Mouse (Mus musculus) small intestine, adult 2 months (tissue): Measurements from ENCODE around the gene Rhof. TPM values are rescaled to one million over a fixed set of nuclear protein-coding genes. Genes with fewer than 3 reads are reported as not detected.

Experiments used
- H3K27ac ChIP-seq: fragments of 200-500 bp; 2 replicates; pipeline ENCODE4 v1.5.1; 2012; ENCODE audit warnings: low read depth, low read length, control low read depth, inconsistent platforms; ENCODE audit not compliant: insufficient read depth
- H3K27me3 ChIP-seq: fragments of 200-500 bp; 2 replicates; pipeline ENCODE4 v1.6.1; 2012; ENCODE audit warnings: mild to moderate bottlenecking, moderate library complexity, low read length, inconsistent platforms; ENCODE audit not compliant: control insufficient read depth, insufficient read depth
- H3K36me3 ChIP-seq: fragments of 200-500 bp; 2 replicates; pipeline ENCODE4 v1.6.1; 2012; ENCODE audit warnings: mild to moderate bottlenecking, low read length, control low read depth, inconsistent platforms; ENCODE audit not compliant: control insufficient read depth, insufficient read depth
- H3K4me1 ChIP-seq: fragments of 200-500 bp; 2 replicates; pipeline ENCODE4 v1.6.1; 2012; ENCODE audit warnings: low read length, inconsistent platforms, mixed read lengths; ENCODE audit not compliant: control insufficient read depth, insufficient read depth, insufficient read length
- H3K4me3 ChIP-seq: fragments of 200-500 bp; 2 replicates; pipeline ENCODE4 v1.5.1; 2012; ENCODE audit warnings: low read depth, mild to moderate bottlenecking, control low read depth, inconsistent platforms, low read length, moderate library complexity
- CTCF ChIP-seq: fragments of 200-500 bp; IDR thresholded peaks from 2 replicates; pipeline ENCODE4 v1.5.1; 2012; ENCODE audit warnings: low read depth, mild to moderate bottlenecking, control low read depth, inconsistent platforms, low read length, moderate library complexity, mixed read lengths; ENCODE audit not compliant: insufficient replicate concordance, insufficient read length; ENCODE audit errors: extremely low read depth
- POLR2A ChIP-seq: fragments of 200-500 bp; IDR thresholded peaks from 2 replicates; pipeline ENCODE4 v1.6.1; 2012; ENCODE audit warnings: low read depth, mild to moderate bottlenecking, control low read depth, inconsistent platforms, low read length, moderate library complexity
- WGBS: fragments of 180-500 bp; shearing (Covaris S2); methylation state at CpG from one replicate; pipeline ENCODE4 v1.1.7; 2018; 5-methylcytosine and 5-hydroxymethylcytosine counted together
- polyA plus RNA-seq: library from polyadenylated mRNA; depleted of rRNA; stranded (reverse); fragments of >200 nt; gene quantifications from 2 replicates; pipeline ENCODE4 v1.2.3, GENCODE M21; 2012

The Rhof gene
- polyA plus RNA-seq, 1 experiment, result 91.6 TPM

DNA sequence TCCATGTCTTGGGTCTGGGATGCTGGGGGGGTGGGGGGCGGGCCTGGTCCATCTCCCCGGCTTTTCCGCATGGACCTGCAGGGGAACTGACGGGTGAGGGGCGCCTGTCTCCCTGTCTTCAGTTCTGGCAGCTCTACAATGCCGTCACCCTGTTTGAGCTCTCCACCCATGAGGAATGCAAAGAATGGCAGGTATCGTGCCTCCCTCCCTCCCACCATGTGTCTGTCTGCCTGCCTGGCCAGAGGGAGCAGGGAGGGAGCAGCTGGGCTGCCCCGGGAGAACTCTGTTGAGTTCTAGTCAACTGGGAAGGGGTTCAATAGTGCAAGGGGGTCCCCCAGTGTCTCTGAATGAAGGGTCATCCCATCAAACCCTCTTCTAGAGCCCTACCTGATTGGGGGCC, 16.4 kb downstream of the Rhof start:
- no peak for TF ChIP-seq CTCF
- 67% methylated on average over 8 of the region's 8 CpGs for WGBS
- no peaks in the 10 kb centered on the region for H3K27me3 ChIP-seq

GRCm38 (mm10) chr5:123114924-123115323, 17.6 kb downstream of the Rhof start:
- Histone ChIP-seq H3K27me3 (no peaks in the 10 kb centered on the region), H3K4me3 (no peak overlapping the region), H3K4me1 (no peaks in the 10 kb centered on the region), H3K36me3 (peaks cover 12% of the 10 kb centered on the region), H3K27ac (no peak overlapping the region)
- TF ChIP-seq CTCF, result peak; percentile 7; the same call in 1 of the 2 replicates
- no peak for TF ChIP-seq POLR2A
- WGBS, result 52% methylated on average over 7 of the region's 7 CpGs

More for the DNA sequence above, 16.4 kb downstream of the Rhof start:
- Histone ChIP-seq H3K4me3 (no peak overlapping the region), H3K36me3 (peaks cover 16% of the 10 kb centered on the region), H3K4me1 (no peaks in the 10 kb centered on the region), H3K27ac (no peak overlapping the region)

DNA sequence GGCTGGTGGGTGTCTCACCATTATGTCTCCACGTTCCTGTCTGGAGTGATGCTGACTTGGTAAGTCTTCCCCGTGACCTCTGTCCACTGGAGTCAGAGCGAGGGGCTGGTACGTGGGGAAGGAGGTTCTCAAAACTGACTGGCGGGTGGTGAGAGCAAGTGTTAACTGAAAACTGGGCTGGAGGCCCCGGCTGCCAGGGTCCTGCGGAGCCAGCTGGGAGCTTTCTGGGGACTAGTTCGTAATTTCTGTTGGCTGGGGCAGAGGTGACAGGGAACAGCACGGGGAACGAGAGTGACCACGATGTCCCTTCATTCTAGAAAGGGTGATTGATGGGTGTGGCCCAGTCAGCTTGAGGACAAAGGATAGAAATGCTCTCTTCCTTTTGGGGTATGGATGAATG, 18.4 kb downstream of the Rhof start:
- H3K4me3 ChIP-seq, result no peak overlapping the region
- H3K36me3 ChIP-seq, result peaks cover 7% of the 10 kb centered on the region
- 73% methylated on average over 11 of the region's 11 CpGs for WGBS
- TF ChIP-seq POLR2A (no peak), CTCF (no peak)
- no peak overlapping the region for H3K27ac ChIP-seq
- no peaks in the 10 kb centered on the region for H3K4me1 ChIP-seq
- no peaks in the 10 kb centered on the region for H3K27me3 ChIP-seq

- Histone ChIP-seq H3K4me3 (no peak overlapping the region), H3K36me3 (no peaks in the 10 kb centered on the region), H3K4me1 (no peaks in the 10 kb centered on the region), H3K27ac (no peak overlapping the region), H3K27me3 (no peaks in the 10 kb centered on the region)
- no peak for TF ChIP-seq POLR2A
- no peak for TF ChIP-seq CTCF
- 77% methylated on average over 13 of the region's 13 CpGs for WGBS
Measured at GRCm38 (mm10) chr5:123110296-123110721, 22.2 kb downstream of the Rhof start.

DNA sequence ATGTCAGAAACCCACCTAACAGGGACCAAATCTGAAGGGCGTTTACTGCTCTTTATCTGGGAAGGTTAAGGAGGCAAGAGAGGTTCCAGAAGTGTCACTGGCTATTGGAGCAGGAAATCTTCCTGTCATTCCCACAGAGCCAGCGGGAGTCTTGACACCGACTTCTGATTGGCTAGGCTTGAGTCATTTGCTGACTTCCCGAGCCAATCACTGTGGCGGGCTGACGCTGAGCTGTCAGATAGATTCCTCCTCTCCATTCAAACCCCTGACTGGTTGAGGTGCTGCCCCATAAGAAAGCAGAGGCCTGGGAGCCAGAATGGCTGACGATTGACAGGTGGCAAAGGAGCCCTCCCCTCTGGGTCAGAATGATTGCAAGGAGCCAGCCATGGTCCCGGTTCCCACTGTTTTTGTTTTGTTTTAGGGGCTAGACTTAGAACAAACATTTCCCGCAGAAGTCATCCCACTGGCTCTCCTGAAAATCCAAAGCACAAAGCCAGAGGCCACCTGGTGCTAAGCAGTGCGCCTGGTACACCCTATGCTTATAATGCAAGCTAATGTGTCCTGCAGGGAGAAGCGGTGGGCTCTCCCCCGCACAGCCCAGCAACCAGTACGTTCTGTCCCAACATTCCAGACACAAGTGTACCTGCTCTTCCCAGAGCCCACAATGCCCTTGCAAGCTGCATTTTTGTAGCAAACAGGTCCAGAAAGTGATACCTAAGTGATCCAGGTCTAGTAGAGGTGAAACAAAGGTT, 22.9 kb downstream of the Rhof start:
- no peak overlapping the region for H3K4me3 ChIP-seq
- no peaks in the 10 kb centered on the region for H3K36me3 ChIP-seq
- no peaks in the 10 kb centered on the region for H3K4me1 ChIP-seq
- no peak overlapping the region for H3K27ac ChIP-seq
- 41% methylated on average over 13 of the region's 13 CpGs for WGBS
- TF ChIP-seq CTCF, result no peak
- no peak for TF ChIP-seq POLR2A
- H3K27me3 ChIP-seq, result no peaks in the 10 kb centered on the region

- 72% methylated on average over 6 of the region's 6 CpGs for WGBS
- TF ChIP-seq CTCF (no peak), POLR2A (no peak)
- 0 out of 2 replicates have a peak, but pooled peaks cover 2% of the 10 kb centered on the region for H3K4me1 ChIP-seq
- H3K36me3 ChIP-seq, result no peaks in the 10 kb centered on the region
- H3K27me3 ChIP-seq, result no peaks in the 10 kb centered on the region
- no peak overlapping the region for H3K27ac ChIP-seq
- H3K4me3 ChIP-seq, result no peak overlapping the region
Measured at GRCm38 (mm10) chr5:123104769-123105168, 27.7 kb downstream of the Rhof start.

- 63% methylated on average over 8 of the region's 8 CpGs for WGBS
- TF ChIP-seq POLR2A, result no peak
- TF ChIP-seq CTCF, result no peak
- H3K27ac ChIP-seq, result no peak overlapping the region
- no peak overlapping the region for H3K4me3 ChIP-seq
- no peaks in the 10 kb centered on the region for H3K36me3 ChIP-seq
- H3K4me1 ChIP-seq, result 0 out of 2 replicates have a peak, but pooled peaks cover 2% of the 10 kb centered on the region
- H3K27me3 ChIP-seq, result no peaks in the 10 kb centered on the region
Measured at GRCm38 (mm10) chr5:123103556-123103955, 28.9 kb downstream of the Rhof start.
